Mouse (Mus musculus) G1E (cell line): Measurements from ENCODE around the gene Deup1.

Experiments used
- CTCF ChIP-seq: IDR thresholded peaks from 2 replicates; pipeline ENCODE4 v1.5.1; 2012; ENCODE audit warnings: low read depth, low read length, inconsistent platforms, mixed read lengths
- GATA1 ChIP-seq: IDR thresholded peaks from 2 replicates; pipeline ENCODE4 v1.6.1; 2012; ENCODE audit warnings: borderline replicate concordance, low read length, inconsistent platforms, mixed read lengths
- TAL1 ChIP-seq: conservative IDR thresholded peaks from 2 replicates; pipeline ENCODE4 v1.6.1; 2012; ENCODE audit warnings: low read depth, low read length, inconsistent platforms, mixed read lengths

- TF ChIP-seq GATA1 = no peak
- no peak for TF ChIP-seq CTCF
- no peak for TF ChIP-seq TAL1
These were observed 77.2 kb downstream of the Deup1 start for GRCm38 (mm10) chr9:15550461-15550961.
